Mouse (Mus musculus) heart, embryonic 10.5 days (tissue): ENCODE data around the gene Disp2. TPM values are rescaled to one million over a fixed set of nuclear protein-coding genes. Genes with fewer than 3 reads are reported as not detected.

Experiments
- DNase-seq: peaks from one replicate; pipeline ENCODE4 v3.0.0-alpha.2; 2017; ENCODE audit warnings: low spot score
- H3K27ac ChIP-seq: fragments of 300-500 bp; sonication (generic); 2 replicates; pipeline ENCODE4 v1.5.1; 2016; ENCODE audit warnings: mild to moderate bottlenecking
- H3K27me3 ChIP-seq: fragments of 300-500 bp; sonication (generic); 2 replicates; pipeline ENCODE4 v1.6.1; 2016; ENCODE audit warnings: mild to moderate bottlenecking; ENCODE audit not compliant: poor library complexity, insufficient read depth, severe bottlenecking
- H3K36me3 ChIP-seq: fragments of 300-500 bp; sonication (generic); 2 replicates; pipeline ENCODE4 v1.6.1; 2016; ENCODE audit warnings: mild to moderate bottlenecking, moderate library complexity
- H3K4me1 ChIP-seq: fragments of 300-500 bp; sonication (generic); 2 replicates; pipeline ENCODE4 v1.6.1; 2016; ENCODE audit warnings: mild to moderate bottlenecking
- H3K4me3 ChIP-seq: fragments of 300-500 bp; sonication (generic); 2 replicates; pipeline ENCODE4 v1.5.1; 2016; ENCODE audit warnings: mild to moderate bottlenecking, moderate library complexity
- H3K9me3 ChIP-seq: fragments of 300-500 bp; sonication (generic); 2 replicates; pipeline ENCODE4 v1.6.1; 2016; ENCODE audit warnings: mild to moderate bottlenecking, moderate library complexity
- WGBS: fragments of 180-500 bp; shearing (Covaris S2); methylation state at CpG from one replicate; pipeline ENCODE4 v1.1.7; 2016; 5-methylcytosine and 5-hydroxymethylcytosine counted together
- polyA plus RNA-seq: library from polyadenylated mRNA; unstranded; fragments of >200 nt; fragmentation: Nextera tagmentation; extraction: Ambion mirVana; gene quantifications from 2 replicates; pipeline ENCODE4 v1.2.1, GENCODE M21; 2016

The Disp2 gene
- polyA plus RNA-seq, 1 experiment from 2014 or later, result 0.20 TPM

DNA sequence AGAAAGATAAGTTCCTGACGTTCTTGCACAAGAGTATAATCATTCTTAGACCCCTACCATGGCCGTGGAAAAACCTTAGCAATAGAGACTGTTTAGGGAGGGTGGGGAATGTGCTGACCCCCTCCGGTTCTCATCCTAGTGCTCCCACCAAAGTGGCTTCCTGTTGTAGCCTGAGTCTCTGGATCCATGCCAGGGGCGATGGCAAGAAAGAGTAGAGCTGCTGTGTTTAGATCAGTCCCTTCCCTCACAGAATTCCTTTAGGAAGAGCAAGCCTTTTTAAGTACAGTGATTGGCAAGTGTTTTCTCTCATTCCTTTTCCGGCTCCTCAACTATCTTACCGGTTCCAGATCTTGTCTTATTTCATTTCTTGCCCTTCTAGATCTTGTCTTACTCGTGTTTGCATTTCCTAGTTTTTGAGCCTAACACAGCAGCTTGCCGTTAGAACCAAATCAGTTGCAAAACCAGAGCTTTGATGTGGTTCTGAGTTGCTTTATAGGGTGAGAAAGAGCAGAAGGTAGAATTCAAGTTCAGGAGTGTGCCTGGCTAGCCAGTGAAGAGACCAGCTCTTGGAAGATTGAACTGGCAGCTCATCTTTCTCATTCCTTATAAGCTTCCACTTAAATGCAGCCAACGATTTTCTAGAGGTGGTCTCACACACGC, 32.1 kb upstream of the Disp2 start:
- Histone ChIP-seq H3K36me3 (peaks cover 8% of the 10 kb centered on the region; the same call in 1 of the 2 replicates), H3K4me1 (peaks cover 68% of the 10 kb centered on the region), H3K27me3 (peaks cover 19% of the 10 kb centered on the region), H3K4me3 (peak overlapping the region; percentile 97), H3K9me3 (no peaks in the 10 kb centered on the region), H3K27ac (peak overlapping the region; percentile 30; the same call in 1 of the 2 replicates)
- peak; percentile 75 for DNase-seq
- WGBS, result 37% methylated on average over 10 of the region's 10 CpGs

DNA sequence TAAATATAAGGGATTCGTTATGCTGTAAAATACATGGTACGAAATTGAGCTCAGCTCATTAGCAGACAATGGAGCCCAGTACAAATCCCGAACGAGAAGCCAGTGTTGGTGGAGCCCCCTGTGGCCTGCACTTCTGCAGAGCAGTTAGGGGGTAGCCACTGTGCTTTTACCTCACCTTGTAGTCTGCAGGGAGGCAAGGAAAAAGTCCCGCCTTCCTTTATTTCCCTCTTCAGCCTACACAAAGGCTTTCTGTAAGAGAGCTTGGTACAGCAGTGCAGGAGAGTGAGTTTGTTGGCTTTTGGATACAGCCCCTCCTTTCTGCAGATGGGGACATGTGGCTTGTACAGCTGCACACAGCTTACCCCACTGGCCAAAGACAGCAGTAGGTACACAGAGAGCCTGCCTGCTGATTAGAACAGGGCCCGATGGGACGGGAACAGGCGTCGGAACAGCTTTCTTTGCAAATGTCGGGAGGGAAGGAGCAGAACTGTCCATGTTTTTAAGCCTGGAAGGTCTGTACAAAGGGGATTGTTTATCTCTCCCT, 30.1 kb upstream of the Disp2 start:
- DNase-seq, result no peak
- 59% methylated on average over 10 of the region's 10 CpGs for WGBS
- Histone ChIP-seq H3K4me1 (peaks cover 70% of the 10 kb centered on the region), H3K36me3 (peaks cover 8% of the 10 kb centered on the region; the same call in 1 of the 2 replicates), H3K4me3 (no peak overlapping the region), H3K27me3 (peaks cover 4% of the 10 kb centered on the region), H3K9me3 (no peaks in the 10 kb centered on the region), H3K27ac (no peak overlapping the region)

DNA sequence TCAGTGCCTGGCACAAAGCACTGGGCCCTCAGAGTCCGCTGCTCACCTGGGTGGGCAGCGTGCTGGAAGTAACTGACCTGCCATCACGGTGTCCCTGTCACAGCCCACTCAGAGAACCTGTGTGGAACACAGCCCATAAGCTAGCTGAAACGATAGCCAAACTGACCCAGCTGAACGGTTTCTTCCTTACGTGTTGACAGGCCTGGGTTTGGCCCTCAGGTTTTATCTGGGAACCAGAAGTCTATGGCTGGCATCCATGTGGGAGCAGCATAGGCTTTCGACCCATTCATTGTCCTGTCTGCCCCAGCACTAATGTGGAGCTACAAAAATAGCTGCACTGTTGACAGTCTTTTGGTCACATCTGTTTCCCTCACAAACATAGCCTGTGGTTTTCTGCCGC, 29.0 kb upstream of the Disp2 start:
- no peaks in the 10 kb centered on the region for H3K9me3 ChIP-seq
- 42% methylated on average over 8 of the region's 8 CpGs for WGBS
- peaks cover 62% of the 10 kb centered on the region for H3K4me1 ChIP-seq
- H3K27ac ChIP-seq, result peak overlapping the region; percentile 59; the same call in 1 of the 2 replicates
- no peaks in the 10 kb centered on the region; the same call in 1 of the 2 replicates for H3K27me3 ChIP-seq
- peaks cover 8% of the 10 kb centered on the region; the same call in 1 of the 2 replicates for H3K36me3 ChIP-seq
- no peak overlapping the region; the same call in 1 of the 2 replicates for H3K4me3 ChIP-seq
- no peak for DNase-seq

DNA sequence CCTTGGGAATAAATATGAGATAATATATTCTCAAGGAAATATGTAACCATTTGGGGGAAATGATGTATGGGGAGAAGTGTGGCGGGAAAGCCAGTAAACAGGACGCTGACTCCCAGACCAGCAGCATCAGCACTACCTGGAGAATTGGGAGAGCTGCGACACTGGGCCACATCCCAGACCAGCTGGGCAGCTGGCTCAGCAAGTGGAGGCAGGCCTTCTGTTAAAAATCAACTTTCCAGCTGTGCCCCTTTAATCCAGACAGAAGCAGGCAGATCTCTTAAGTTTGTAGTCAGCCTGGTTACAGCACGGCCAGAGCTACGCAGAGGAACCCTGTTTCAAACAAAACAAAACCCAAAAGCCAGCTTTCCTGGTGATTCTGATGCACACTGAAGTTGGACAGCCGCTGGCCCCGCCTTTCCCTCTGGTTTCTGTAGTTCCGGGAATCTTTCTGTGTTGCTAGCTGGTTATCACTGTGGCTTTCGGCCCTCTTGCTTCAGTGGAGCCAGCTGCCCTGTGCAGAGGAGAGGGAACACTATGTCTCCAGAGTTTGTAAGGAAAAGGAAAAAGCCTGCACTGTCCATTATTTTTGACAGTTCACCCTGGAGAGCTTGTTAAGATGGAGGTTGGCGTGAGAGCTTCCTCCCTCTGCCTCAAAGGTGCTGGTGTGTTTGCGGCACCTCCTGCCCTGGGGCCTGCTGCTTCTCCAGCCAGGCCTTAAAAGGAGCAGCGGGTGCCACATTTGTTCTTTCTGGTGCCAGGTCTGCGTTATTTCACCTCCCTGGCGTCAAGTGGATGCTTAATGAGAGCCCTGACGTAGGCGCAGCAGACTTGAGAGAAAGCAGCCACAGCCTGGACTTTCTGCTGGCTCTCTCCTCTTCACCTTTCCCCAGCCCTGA, 27.4 kb upstream of the Disp2 start:
- Histone ChIP-seq H3K36me3 (peaks cover 10% of the 10 kb centered on the region; the same call in 1 of the 2 replicates), H3K9me3 (no peaks in the 10 kb centered on the region), H3K27me3 (peaks cover 14% of the 10 kb centered on the region; the same call in 1 of the 2 replicates), H3K4me1 (peaks cover 58% of the 10 kb centered on the region), H3K27ac (peak overlapping the region; percentile 83), H3K4me3 (peak overlapping the region; percentile 16; the same call in 1 of the 2 replicates)
- peak; percentile 72 for DNase-seq
- WGBS, result 43% methylated on average over 16 of the region's 16 CpGs

DNA sequence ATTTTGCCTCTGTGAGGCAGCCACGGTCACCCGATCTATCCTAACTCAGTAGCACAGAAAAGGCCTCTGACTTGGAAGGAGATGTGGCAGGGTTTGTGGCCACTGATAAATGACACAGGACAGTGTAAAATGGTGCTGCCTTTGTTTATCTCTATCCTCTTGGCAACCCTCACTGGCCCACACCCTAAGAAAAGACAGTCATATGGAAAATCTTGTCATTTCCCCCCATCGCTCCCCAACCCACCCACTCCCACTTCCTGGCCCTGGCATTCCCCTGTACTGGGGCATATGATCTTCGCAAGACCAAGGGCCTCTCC, 26.8 kb upstream of the Disp2 start:
- whole genome bisulfite sequencing, result 42% methylated on average over 4 of the region's 4 CpGs
- peaks cover 54% of the 10 kb centered on the region for H3K4me1 ChIP-seq
- H3K27me3 ChIP-seq, result peaks cover 20% of the 10 kb centered on the region
- no peak for DNase-seq
- H3K27ac ChIP-seq, result peak overlapping the region; percentile 83
- no peak overlapping the region for H3K4me3 ChIP-seq
- H3K36me3 ChIP-seq, result peaks cover 15% of the 10 kb centered on the region; the same call in 1 of the 2 replicates
- H3K9me3 ChIP-seq, result no peaks in the 10 kb centered on the region

DNA sequence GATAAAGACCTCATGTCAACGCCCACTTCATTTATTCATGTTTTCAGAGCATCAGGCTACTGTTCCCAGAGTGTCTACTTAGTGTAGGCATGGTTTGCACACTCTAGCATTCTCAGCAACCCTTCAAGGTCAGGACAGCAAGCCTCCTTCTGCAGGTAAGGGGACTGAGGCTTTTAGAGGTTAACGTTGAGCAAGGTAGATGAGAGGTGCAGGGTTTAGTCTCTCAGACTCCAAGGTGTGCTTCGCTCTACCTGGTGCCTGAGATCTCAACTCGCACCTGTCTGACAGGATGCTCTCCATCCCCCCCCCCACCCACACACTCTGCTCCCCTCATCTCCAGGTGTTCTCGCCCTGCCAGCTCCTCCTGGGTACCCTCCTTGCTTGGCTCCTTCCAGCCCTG, 25.4 kb upstream of the Disp2 start:
- WGBS, result 78% methylated on average over 5 of the region's 5 CpGs
- peaks cover 44% of the 10 kb centered on the region for H3K4me1 ChIP-seq
- no peak for DNase-seq

DNA sequence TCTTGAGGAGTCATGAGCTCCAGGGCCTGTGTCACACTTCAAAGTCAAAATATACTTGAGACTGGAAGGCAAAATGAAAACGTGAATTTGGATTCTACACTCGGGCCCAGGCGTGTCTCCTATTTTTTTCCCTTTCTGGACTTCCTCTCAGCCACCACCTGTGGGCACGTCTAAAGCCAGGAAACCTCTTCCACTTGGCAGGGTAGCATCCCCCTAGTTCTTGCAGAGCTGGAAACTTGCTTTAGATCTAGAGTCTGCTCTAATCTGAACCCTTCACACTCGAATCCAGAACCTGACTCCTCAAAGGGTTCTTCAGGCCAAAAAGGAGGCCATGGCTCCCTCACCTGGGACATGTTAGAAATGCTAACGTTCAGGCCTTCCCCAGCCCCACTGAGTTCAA, 24.1 kb upstream of the Disp2 start:
- Histone ChIP-seq H3K4me1 (peaks cover 39% of the 10 kb centered on the region), H3K27me3 (peaks cover 43% of the 10 kb centered on the region), H3K27ac (no peak overlapping the region), H3K36me3 (peaks cover 7% of the 10 kb centered on the region; the same call in 1 of the 2 replicates), H3K4me3 (no peak overlapping the region), H3K9me3 (no peaks in the 10 kb centered on the region)
- 76% methylated on average over 6 of the region's 6 CpGs for WGBS
- DNase-seq, result no peak

More for the DNA sequence above, 25.4 kb upstream of the Disp2 start:
- H3K4me3 ChIP-seq, result no peak overlapping the region
- peaks cover 10% of the 10 kb centered on the region; the same call in 1 of the 2 replicates for H3K36me3 ChIP-seq
- peaks cover 34% of the 10 kb centered on the region for H3K27me3 ChIP-seq
- H3K9me3 ChIP-seq, result no peaks in the 10 kb centered on the region
- H3K27ac ChIP-seq, result no peak overlapping the region

DNA sequence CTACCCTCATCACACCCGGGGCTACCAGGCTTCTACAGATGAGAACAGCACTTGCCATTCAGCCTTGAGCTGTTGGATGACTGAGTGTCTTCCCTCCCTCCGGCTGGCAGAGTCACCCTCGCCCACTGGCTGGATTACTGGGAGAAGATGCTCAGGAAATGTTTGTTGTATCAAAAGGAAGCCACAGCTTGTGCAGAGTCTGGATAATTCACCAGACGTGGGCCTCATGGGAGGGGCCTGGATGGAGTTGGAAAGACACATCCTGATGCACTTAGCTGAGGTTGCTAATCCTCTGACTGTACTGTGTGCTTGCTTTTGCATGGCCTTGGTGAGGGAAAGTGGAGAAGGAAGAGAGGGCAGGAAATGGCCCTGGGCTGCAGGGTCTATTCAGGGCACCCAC, 23.4 kb upstream of the Disp2 start:
- Histone ChIP-seq H3K4me1 (peaks cover 35% of the 10 kb centered on the region), H3K9me3 (no peaks in the 10 kb centered on the region), H3K36me3 (peaks cover 7% of the 10 kb centered on the region; the same call in 1 of the 2 replicates), H3K4me3 (no peak overlapping the region), H3K27ac (no peak overlapping the region), H3K27me3 (peaks cover 50% of the 10 kb centered on the region)
- DNase-seq, result no peak
- 64% methylated on average over 4 of the region's 4 CpGs for WGBS

DNA sequence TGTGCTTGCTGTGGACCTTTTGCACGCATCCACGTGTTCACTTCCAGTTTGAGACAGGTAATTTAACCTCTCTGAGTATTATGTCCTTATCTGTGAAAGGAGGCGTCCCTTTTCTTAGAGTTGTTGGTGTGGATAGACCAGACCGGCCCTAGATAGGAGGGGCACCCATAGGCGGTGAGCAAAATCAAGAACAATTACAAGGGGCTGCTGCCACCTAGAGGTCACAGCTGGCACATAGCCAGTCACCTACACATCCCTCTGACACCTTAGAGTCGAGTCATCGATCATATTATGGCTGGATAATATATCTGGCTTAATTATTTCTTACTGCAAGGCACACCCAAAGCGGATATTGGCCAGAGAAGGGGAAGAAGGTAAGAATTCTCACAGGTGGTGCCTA, 19.7 kb upstream of the Disp2 start:
- Histone ChIP-seq H3K36me3 (peaks cover 7% of the 10 kb centered on the region; the same call in 1 of the 2 replicates), H3K27me3 (peaks cover 76% of the 10 kb centered on the region), H3K4me3 (no peak overlapping the region), H3K9me3 (no peaks in the 10 kb centered on the region), H3K4me1 (peaks cover 49% of the 10 kb centered on the region), H3K27ac (peak overlapping the region; percentile 10; the same call in 1 of the 2 replicates)
- WGBS, result 13% methylated on average over 8 of the region's 8 CpGs
- DNase-seq, result peak; percentile 89

DNA sequence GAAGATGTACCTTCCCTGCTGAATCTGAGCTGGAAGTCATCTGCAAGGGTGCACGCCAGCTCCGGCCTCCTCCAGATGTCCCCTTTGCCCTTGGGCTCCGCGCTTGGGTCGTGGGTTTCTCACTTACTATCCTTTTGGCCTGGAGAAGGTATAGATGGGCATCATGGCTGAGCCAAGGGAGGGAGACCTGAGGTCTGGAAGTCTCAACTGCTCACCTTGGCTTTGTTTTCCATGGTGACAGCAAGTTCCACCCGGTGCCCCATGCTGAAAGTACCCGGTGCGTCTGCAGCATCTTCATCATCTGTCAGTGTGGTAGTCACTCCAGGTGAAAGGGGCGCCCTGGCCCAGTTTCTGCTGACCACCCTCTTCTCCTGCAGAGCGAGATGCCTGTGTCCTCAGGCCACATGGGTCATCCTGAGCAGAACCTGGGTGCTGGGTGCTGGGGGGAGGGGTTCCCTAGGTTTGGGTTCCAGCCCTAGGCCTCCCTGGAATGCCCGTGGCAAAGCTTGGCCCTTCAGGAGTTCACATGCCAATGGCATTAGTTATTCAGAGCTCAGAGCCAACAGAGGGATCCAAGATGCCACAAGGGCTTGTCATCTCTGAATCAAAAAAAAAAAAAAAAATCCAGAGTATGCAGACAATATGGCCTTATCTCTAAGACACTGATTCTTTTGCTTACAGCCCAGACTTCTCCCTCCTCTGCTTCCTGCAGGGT, 19.1 kb upstream of the Disp2 start:
- Histone ChIP-seq H3K4me1 (peaks cover 49% of the 10 kb centered on the region), H3K4me3 (no peak overlapping the region), H3K27ac (no peak overlapping the region), H3K36me3 (peaks cover 7% of the 10 kb centered on the region; the same call in 1 of the 2 replicates), H3K9me3 (no peaks in the 10 kb centered on the region), H3K27me3 (peaks cover 78% of the 10 kb centered on the region)
- WGBS, result 85% methylated on average over 11 of the region's 11 CpGs
- DNase-seq, result no peak

DNA sequence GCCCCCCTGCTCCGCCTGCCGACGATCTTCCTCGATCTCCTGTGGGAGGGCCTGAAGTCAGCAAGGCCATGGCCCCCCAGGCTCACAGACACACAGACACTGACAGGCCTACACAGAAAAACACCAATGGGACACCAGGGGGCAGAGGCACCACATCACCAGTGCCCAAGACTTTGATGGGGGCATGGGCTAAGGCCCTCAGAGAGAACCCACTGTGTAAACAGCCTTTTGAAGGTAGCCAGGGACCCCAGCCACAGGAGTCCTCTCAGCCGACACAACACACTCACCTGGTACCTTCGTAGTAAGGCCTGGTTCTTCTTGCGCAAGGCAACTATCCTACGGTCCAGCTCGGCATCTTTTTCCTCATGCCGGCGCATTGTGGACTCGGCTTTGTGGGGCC, 18.2 kb upstream of the Disp2 start:
- Histone ChIP-seq H3K27ac (peak overlapping the region; percentile 91), H3K4me1 (peaks cover 54% of the 10 kb centered on the region), H3K9me3 (no peaks in the 10 kb centered on the region), H3K36me3 (peaks cover 7% of the 10 kb centered on the region; the same call in 1 of the 2 replicates), H3K27me3 (peaks cover 75% of the 10 kb centered on the region), H3K4me3 (peak overlapping the region; percentile 52)
- no peak for DNase-seq
- WGBS, result 71% methylated on average over 12 of the region's 12 CpGs
